Mouse (Mus musculus) heart, adult 2 months (tissue): ENCODE measurements around the gene Rapgef1.

ENCODE experiments used
- CTCF ChIP-seq: fragments of 200-600 bp; IDR thresholded peaks from 2 replicates; pipeline ENCODE4 v1.8.1; 2022; ENCODE audit warnings: antibody characterized with exemption, mild to moderate bottlenecking, moderate library complexity
- EP300 ChIP-seq: fragments of 200-500 bp; IDR thresholded peaks from 2 replicates; pipeline ENCODE4 v1.6.1; 2011; ENCODE audit warnings: low read depth, low read length, control low read depth; ENCODE audit not compliant: insufficient read depth
- POLR2A ChIP-seq: fragments of 200-500 bp; IDR thresholded peaks from 2 replicates; pipeline ENCODE4 v1.6.1; 2011; ENCODE audit warnings: mild to moderate bottlenecking, low read depth, low read length, control low read depth; ENCODE audit not compliant: insufficient read depth

- TF ChIP-seq EP300 = no peak
- no peak for TF ChIP-seq POLR2A
- TF ChIP-seq CTCF = no peak
Observed at GRCm38 (mm10) chr2:29700898-29701297, 81.4 kb downstream of the Rapgef1 start.
